Mouse (Mus musculus) kidney, adult 18-20 months (tissue): Measurements from ENCODE around the gene Kcnk4.

Experiments
- DNase-seq: peaks from one replicate; pipeline ENCODE4 v3.0.0; 2021

Kcnk4 gene

DNA sequence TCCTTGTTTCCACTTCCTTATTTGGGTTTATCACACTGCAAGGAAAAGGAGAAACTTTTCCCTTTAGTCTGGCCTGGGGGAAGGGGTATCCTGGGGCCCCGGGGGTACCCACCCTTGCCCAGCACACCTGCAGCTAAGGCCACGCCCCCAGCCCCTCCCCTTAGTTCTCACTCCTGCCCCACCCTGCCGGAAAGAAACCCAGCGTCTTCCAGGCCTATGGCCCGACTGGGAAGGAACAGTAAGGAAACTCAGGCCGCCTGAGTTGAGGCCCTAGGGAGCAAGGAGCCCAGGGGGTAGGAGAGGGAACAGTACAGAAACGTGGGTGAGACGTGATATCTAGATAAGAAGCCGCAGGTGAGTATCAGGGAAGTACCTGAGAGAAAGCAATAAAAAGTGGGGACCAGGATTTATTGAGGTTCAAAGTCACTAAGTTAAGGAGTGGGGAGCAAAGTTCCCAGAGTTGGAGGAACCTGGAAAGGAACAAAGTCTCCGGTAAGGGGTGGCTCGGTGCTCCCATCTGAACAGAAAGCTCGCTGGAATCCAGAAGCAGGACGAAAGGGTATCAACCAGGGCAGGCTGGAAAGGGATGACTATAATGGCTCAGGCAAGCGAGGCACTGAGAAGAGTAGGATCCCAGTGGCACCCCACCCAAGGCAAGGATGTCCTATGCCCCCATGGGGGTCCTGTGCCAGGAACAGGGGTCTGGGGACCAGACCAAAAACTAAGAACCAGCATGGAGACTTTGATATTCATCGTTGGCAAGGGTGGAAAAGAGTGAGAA lies 34.4 kb upstream of the Kcnk4 start:
- peak; percentile 39 for DNase-seq

DNA sequence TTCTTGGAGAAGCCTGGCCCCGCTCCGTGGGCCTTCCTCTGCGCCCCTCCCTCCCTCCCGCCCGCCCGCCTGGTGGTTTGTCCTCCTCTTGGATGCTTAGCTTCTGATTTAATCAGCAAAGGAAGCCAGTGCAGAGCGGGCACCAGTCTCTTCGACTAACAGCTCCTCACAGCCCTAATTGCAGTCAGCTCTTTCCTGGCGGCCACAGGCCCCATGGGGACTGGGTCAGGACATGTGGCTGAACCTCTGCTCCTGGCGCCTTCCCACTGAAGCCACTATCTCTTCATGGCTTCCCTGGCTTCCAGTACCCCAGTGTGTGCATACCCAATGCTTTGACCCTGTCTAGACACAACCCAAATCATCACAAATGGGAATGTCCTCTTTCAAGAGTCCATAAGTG lies 22.1 kb upstream of the Kcnk4 start:
- no peak for DNase-seq

DNA sequence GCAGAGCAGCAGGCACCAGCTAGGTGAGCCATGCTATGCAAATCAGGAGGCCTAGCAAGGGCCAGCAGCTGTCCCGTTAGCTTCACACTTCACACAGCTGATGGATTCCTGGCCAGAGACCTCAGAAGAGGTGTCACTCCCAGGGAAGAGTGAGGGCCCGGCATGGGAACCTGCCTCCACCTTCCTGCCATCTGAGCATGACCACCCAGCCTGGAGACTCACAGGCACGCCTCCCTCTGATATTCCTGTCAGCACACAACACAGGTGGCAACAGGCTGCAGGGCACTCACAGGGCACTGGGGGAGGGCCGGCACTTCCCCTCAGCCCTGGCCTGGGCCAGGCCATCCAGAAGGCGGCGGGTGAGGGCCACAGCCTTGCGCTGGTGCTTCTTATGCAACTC lies 21.1 kb upstream of the Kcnk4 start:
- DNase-seq: no peak

- peak; percentile 74 for DNase-seq
These were observed 19.7 kb upstream of the Kcnk4 start for GRCm38 (mm10) chr19:6954046-6954445.

GRCm38 (mm10) chr19:6952712-6953037 lies 18.4 kb upstream of the Kcnk4 start:
- DNase-seq: peak; percentile 63

DNA sequence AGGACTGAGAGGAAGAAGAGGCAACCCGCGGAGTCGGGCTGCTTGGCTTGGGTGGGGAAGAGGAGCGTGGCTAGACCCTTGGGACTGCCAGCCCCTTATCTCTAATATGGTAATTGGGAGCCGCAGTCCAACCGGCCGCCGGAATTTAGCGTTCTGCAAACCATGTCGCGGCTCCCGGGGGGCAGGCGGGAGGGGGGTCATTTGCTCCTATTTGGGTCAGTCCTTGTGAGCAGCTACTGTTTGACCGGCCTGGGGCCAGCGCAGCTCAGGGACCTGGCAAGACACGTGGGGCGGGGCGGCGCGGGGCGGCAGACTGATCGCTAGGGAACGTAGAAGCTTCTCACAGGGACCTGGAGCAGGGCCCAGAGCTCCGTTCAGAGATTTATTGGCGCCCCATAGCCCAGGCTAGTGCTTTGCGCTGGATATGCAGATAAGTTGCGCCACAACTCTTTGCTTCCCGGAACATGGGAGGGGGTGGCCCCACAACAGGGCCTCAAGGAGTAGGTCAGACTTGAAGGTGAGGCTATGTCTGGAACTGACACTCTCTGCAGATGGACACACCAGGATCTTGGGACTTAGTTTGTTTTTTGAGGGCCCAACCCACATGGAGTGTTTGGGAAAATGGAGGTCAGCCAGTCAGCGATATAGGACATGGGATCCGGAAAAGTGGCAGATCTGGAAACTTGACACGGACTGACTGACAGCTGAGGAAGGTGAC lies 17.8 kb upstream of the Kcnk4 start:
- DNase-seq: peak; percentile 88

- DNase-seq: peak; percentile 95
These were observed 17.2 kb upstream of the Kcnk4 start for GRCm38 (mm10) chr19:6951381-6951968.

DNA sequence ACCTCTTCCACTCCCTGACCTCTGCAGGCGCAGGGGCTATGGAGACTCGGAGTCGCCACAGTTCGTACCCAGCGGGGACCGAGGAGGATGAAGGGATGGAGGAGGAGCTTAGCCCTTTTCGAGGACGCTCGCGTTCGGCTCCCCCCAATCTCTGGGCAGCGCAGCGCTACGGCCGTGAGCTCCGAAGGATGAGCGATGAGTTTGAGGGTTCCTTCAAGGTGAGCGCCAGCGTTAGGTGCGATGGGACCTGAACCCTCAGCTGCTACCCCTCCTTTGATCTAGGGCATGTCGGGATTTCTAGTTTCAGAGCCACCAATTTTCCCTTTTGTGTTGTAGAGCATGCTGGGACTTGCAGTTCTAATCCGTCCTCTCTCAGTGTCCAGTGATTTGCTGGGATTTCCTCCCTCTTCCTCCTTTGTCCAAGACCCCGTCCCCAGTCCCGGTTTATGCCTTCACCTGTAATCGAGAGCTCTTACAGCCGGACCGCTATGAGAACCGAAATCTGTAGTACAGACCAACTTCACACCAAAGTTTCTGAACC lies 16.4 kb upstream of the Kcnk4 start:
- peak; percentile 73 for DNase-seq

DNA sequence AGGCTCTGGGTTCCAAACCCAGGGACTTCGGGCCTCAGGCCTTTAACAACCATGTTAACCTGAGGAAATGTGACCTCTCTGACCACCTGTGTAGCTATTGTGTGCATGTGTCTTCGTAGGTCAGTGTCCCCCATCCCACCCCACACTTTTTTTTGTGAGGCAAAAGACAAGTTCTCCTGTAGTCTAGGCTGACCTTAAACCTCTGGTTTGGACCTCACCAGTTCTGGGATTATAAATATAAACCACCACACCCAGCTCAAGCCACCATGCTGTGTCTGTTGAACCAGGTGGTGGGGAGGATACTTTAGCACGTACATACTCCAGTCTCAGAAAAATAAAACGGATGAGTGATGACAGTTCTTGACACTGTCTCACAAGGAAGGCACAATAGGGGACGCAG lies 15.6 kb upstream of the Kcnk4 start:
- no peak for DNase-seq

GRCm38 (mm10) chr19:6949532-6949931 lies 15.2 kb upstream of the Kcnk4 start:
- no peak for DNase-seq

DNA sequence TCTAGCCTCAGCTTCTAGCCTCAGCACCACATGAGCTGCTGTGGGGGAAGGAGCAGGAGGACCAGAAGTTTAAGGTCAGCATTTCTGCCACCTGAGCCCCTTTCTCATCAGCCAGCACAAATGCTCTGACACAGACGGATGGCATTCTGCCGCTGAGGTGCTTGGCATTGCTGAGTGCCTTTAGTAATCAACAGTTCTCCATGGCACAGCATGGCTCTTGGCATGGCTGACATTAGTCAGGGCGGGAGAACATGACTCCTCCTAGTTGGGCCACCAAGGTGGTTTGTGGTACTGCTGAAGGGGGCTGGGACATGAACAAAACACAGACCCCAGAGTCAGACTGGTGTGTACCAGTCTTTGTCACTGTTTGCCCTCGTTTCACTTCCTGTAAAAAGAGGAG lies 13.9 kb upstream of the Kcnk4 start:
- no peak for DNase-seq

DNA sequence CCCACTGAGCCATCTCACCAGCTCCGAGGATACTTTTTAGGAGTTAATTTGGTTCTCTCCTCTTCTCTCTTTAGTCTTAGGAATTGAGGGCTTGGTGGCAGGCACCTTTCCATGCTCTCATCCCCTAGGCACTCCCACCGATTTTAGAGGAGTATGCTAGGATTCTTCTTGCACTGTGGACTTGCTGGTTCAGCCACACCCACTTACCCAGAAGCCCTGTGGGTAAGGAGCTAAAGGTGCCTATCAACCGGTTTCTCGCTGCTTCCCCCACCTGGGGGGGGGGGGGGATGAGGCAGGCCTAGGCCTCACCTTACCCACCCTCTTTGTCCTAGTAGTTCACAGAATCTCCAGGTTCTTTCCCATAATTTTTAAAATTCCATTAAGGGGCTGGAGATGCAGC lies 13.4 kb upstream of the Kcnk4 start:
- DNase-seq: no peak

- no peak for DNase-seq
These were observed 9.4 kb upstream of the Kcnk4 start for GRCm38 (mm10) chr19:6943709-6944108.

DNA sequence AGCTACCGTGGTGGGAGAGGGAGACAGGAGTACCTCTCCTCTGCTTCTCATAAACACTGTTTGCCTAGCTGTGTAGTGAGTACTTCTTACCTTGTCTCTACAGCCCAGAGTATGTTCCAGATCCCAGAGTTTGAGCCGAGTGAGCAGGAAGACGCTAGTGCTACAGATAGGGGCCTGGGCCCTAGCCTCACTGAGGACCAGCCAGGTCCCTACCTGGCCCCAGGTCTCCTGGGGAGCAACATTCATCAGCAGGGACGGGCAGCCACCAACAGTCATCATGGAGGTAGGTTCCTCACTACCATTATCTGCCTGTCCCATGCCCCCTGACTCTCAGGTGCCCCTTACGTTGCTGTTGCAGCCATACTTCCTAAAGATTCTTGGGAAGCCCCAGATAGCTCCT lies 8.4 kb upstream of the Kcnk4 start:
- DNase-seq: no peak

- DNase-seq: peak; percentile 96
These were observed 8.0 kb upstream of the Kcnk4 start, which contains the start of gene Gpr137 for GRCm38 (mm10) chr19:6942249-6942691. Gpr137 (minus strand) TSS chr19:6942480.

GRCm38 (mm10) chr19:6941372-6942248 lies 7.3 kb upstream of the Kcnk4 start, which contains the start of gene Bad:
Bad (plus strand) TSS chr19:6941861.
- DNase-seq: peak; percentile 97

DNA sequence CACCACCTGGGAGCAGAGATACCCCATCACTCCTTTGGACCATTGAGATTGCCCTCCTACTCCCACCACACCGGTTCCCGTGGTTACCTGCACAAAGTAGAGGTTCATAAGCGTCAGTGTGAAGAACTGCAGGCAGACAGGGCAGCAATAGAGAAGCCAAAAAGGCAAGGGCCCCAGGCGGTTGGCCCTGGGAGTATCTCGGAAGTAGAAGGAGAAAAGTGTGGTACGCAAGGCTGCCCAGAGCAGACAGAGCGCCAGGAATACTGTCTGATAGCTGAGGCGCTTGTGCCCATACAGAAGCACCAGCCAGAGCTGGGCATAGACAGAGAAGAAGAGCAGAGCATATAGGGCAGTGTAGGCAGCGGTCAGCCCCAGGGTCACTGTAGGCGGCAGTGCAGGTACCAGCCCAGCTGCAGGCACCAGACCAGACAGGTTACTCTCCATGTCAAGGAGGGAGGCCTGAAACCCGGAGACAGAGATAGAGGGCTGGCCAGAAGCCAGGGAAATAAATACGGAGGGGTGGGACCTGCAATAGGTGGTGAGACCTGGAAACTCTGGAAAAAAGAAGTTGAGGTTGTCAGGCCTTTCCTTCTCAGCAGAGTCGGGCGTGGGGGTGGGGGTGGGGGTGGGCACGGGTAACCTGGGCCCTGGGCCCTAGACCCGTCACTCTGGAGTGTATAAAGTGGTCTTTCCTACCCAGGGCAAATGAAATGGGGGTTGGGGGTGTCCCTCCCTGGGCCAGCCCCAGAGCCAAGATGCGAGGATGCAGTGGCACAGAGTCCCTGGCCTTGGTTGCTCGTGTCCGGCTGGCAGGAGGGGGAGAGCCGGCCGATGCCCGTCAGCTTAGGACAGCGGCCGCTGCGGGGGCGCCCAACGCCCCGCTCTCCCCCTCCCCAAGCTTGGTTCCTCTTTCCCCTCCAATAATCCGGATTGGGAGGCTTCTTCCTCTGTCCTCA lies 6.4 kb upstream of the Kcnk4 start:
- no peak for DNase-seq

GRCm38 (mm10) chr19:6939106-6940002 lies 5.0 kb upstream of the Kcnk4 start:
- no peak for DNase-seq

DNA sequence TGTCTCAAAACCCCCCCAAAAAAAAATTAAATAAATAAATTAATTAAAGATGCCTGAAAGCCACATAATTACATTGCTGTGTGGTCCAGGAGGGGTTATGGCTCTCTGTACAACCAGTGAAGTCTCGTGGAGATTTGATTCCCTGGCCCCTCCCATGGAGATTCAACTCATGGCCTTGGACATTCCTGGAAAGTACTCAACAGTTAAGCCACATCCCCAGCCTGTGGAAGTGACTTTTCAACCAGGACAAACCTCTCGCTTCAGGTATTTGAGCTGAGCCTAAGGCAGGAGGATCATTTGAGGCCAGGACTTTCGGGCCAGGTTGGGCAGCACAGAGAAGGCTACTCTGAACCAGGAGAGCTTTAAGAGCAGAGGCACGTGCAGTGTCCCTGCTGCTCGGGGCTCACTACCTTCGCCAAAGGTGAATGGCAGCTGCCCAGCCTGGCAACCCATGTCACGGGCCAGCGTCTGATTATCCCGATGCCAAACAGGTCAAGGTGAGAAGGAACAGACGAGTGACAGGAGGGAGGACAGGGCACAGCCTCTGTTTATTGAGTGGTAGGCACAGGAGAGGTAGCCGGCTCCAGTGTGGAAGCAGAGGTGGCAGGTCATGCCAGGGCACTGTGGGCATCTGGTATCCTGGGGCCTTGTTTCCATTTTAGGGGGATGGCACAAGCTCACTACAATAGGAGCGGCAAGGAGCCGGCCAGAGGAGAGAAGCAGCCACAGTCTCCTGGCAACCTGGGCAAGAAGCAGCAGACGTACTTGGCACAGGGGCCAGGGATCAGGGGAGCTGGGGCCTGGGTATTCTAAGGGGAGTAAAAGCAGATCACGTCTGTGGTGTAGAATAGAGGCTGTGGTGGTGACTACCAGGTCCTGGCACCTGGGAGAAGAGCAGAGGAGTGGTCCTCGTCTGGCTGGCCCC lies 3.5 kb upstream of the Kcnk4 start:
- DNase-seq: no peak
